Mouse (Mus musculus): ENCODE measurements around the gene Klrb1. TPM values are rescaled to one million over a fixed set of nuclear protein-coding genes. Genes with fewer than 3 reads are reported as not detected.

Gene Klrb1
- total RNA-seq, 2 experiments from 2014 or later, result not detected

DNA sequence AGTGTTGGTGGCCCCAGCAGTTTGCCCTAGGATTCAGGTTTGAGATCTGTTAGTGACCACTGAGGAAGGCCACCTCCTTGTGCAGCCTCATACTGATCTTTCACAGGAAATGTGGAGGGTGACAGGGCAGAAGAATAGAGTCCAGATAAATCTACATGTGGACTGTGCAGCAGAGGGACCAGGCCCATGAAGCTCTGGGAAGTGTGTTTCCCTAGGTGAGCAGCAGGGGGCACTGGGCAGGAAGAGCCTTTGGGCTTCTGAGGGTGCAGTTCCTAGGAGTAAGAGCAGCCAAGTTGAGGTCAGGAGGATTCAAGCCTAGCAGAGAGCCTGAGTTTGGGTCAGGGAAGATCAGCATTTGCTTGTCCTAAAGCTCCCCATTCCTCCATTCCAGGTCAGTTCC is 13.2 kb upstream of the Klrb1 start:
- peak in 1 of 2 experiments; percentile 16 for DNase-seq (ENCODE audit: low spot score in 2 of 2)

DNA sequence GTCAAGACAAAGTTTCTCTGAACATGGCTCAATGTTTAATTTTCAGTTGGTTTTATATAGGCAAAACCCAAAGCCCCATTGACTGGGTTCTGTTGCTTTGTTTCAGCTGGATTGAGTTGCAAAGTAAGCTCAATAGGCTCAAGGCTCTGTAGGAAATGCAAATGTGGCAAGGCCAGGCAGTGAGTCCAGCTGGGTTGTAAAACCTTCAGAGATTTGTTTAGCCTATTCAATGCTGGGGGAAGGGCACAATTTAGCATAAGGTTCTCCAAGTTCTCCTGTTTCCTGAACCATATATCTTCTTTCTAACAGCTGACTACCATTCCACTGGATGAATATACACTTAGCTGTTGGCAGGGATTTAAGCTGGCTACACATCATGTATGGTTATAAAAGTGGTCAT is 12.0 kb upstream of the Klrb1 start:
- no peak for DNase-seq (ENCODE audit: low spot score in 2 of 2)

- no peak for DNase-seq (ENCODE audit: low spot score in 2 of 2)
Measured at GRCm38 (mm10) chr6:128733908-128734679, 11.2 kb upstream of the Klrb1 start.

DNA sequence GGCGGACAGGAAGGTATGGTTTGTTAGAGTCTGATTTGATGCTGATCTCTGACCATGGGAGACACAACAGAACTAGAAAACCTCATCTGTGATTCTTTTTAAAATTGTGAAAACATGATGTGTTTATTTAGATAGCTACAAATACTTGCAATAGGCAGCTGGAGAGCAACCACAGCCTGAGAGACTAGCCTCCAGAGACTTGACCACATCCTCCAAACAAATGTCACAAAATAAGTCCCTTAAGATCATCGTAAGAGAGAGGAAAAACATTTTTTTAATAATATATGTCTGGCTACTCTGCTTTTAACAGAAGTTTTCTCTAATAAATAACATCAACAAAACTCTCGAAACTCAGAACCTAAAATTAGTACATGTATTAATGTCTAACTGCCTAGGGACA is 9.2 kb upstream of the Klrb1 start:
- no peak for DNase-seq (ENCODE audit: low spot score in 2 of 2)

- no peak for DNase-seq (ENCODE audit: low spot score in 2 of 2)
Measured at GRCm38 (mm10) chr6:128701691-128702090, 21.2 kb downstream of the Klrb1 start.

DNA sequence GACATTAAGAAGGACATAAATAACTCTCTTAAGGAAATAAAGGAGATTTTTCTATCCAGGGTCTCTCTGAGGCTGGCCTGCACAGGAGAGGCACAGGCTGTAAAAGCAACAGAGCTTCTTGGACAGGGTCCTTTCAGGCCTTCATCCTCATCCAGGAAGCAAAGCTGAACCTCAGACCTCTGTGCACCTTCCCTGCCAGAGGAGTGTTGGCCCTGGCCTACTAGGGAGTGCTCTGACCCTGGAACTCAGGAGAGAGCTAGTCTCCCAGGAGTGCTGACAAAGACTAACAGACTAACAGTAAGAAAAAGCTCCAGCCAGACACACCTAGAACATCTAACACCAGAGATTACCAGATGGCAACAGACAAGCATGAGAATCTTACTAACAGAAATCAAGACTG is 43.3 kb downstream of the Klrb1 start:
- DNase-seq (ENCODE audit: low spot score in 2 of 2), result no peak

DNA sequence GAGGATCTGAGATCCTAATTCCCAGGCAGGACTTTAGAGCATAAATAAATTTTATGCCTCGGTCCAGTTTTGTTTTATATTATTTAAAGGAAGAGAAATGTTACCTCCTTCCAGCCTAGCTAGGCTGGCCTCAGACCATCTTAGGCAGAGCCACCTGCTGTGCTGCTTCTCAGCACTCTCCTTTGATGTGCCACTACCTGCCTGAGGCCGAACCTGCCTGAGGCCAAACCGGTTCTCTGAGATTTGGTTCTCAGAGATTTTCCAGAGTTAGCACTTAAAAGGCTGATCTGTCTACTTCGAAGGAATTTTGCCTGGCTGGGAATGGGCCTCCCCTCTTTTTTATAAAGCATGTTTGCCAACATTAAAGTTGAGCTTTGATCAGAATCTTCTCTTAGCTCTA is 52.9 kb downstream of the Klrb1 start:
- DNase-seq (ENCODE audit: low spot score in 2 of 2), result no peak

- DNase-seq (ENCODE audit: low spot score in 2 of 2), result no peak
Measured at GRCm38 (mm10) chr6:128662206-128662605, 60.7 kb downstream of the Klrb1 start, which contains the start of gene Clec2h. Gene Clec2h (plus strand): TSS chr6:128662385.

- no peak for DNase-seq (ENCODE audit: low spot score in 2 of 2)
Measured at GRCm38 (mm10) chr6:128661249-128661648, 61.6 kb downstream of the Klrb1 start.

Other genes starting within 250 kb of the Klrb1 start
- gene Pzp, start 196.3 kb downstream of the Klrb1 start, total RNA-seq (2021), result not detected
- 10 to 100 TPM; 10.3 to 11.6 TPM for gene A2ml1, start 141.5 kb downstream of the Klrb1 start, total RNA-seq (2021)
- not detected for gene Klrb1a, start 99.5 kb downstream of the Klrb1 start, total RNA-seq (2021)
- gene Clec2h, start 60.7 kb downstream of the Klrb1 start, total RNA-seq (2021), result not detected
- gene Klrb1c, start 66.2 kb upstream of the Klrb1 start, total RNA-seq (2021), result not detected
- gene Gm44511, start 103.3 kb upstream of the Klrb1 start, total RNA-seq (2021), result not detected
- not detected for gene Klrb1b, start 103.3 kb upstream of the Klrb1 start, total RNA-seq (2021)
- gene Clec2i, start 164.5 kb upstream of the Klrb1 start, total RNA-seq (2021), result not detected
- 1 to 10 TPM; 1.1 to 1.9 TPM for gene BC035044, start 168.1 kb upstream of the Klrb1 start, total RNA-seq (2021)
- gene Clec2g, start 211.3 kb upstream of the Klrb1 start, total RNA-seq (2021), result not detected